Mouse (Mus musculus) bone marrow, adult 2 months (tissue): ENCODE measurements around the gene C1qtnf5. TPM values are rescaled to one million over a fixed set of nuclear protein-coding genes. Genes with fewer than 3 reads are reported as not detected.

ENCODE experiments used
- H3K27ac ChIP-seq: fragments of 200-500 bp; 2 replicates; pipeline ENCODE4 v1.5.1; 2012; ENCODE audit warnings: low read depth, mild to moderate bottlenecking, control low read depth, inconsistent platforms, low read length; ENCODE audit not compliant: control insufficient read depth, poor library complexity, insufficient read depth
- H3K4me1 ChIP-seq: fragments of 200-500 bp; 2 replicates; pipeline ENCODE4 v1.6.1; 2011; ENCODE audit warnings: low read length; ENCODE audit not compliant: control insufficient read depth, insufficient read depth
- H3K4me3 ChIP-seq: fragments of 200-500 bp; replicated peaks from 2 replicates; pipeline ENCODE3; 2011; ENCODE audit warnings: mild to moderate bottlenecking, low read depth, low read length, control low read depth; ENCODE audit not compliant: control insufficient read depth
- CTCF ChIP-seq: fragments of 200-500 bp; IDR thresholded peaks from 2 replicates; pipeline ENCODE4 v1.5.1; 2011; ENCODE audit warnings: low read length, control low read depth; ENCODE audit not compliant: control insufficient read depth, insufficient read depth
- POLR2A ChIP-seq: fragments of 200-500 bp; IDR thresholded peaks from 2 replicates; pipeline ENCODE4 v1.6.1; 2011; ENCODE audit warnings: low read depth, mild to moderate bottlenecking, control low read depth, low read length, borderline replicate concordance; ENCODE audit not compliant: control insufficient read depth
- WGBS: fragments of 180-500 bp; shearing (Covaris S2); methylation state at CpG from one replicate; pipeline ENCODE4 v1.1.7; 2018; 5-methylcytosine and 5-hydroxymethylcytosine counted together
- polyA plus RNA-seq: library from polyadenylated mRNA; stranded (reverse); fragments of >200 nt; gene quantifications from 2 replicates; pipeline ENCODE4 v1.2.4, GENCODE M21; 2011; ENCODE audit warnings: low replicate concordance; ENCODE audit not compliant: missing spikeins, insufficient read depth, insufficient read length

C1qtnf5 gene
- polyA plus RNA-seq, 1 experiment, result 3.3 TPM

- TF ChIP-seq CTCF, result no peak
- no peak for TF ChIP-seq POLR2A
- 7% methylated on average over 12 of the region's 12 CpGs for WGBS
- H3K4me3 ChIP-seq, result no peak overlapping the region
- peaks cover 6% of the 10 kb centered on the region for H3K4me1 ChIP-seq
- peak overlapping the region; percentile 62 for H3K27ac ChIP-seq
Measured at GRCm38 (mm10) chr9:44088877-44089608, 18.0 kb upstream of the C1qtnf5 start.

- H3K4me3 ChIP-seq, result no peak overlapping the region
- H3K27ac ChIP-seq, result no peak overlapping the region
- H3K4me1 ChIP-seq, result peaks cover 3% of the 10 kb centered on the region; the same call in 1 of the 2 replicates
- TF ChIP-seq POLR2A (no peak), CTCF (peak; percentile 88)
- 39% methylated on average over 24 of the region's 24 CpGs for WGBS
Measured at GRCm38 (mm10) chr9:44093612-44094503, 13.2 kb upstream of the C1qtnf5 start.

- no peak overlapping the region for H3K4me3 ChIP-seq
- no peaks in the 10 kb centered on the region; the same call in 1 of the 2 replicates for H3K4me1 ChIP-seq
- TF ChIP-seq POLR2A (no peak), CTCF (no peak)
- no peak overlapping the region for H3K27ac ChIP-seq
- WGBS, result 18% methylated on average over 3 of the region's 3 CpGs
Measured at GRCm38 (mm10) chr9:44094737-44095136, 12.3 kb upstream of the C1qtnf5 start.

- WGBS, result 84% methylated on average over 9 of the region's 9 CpGs
- no peak overlapping the region for H3K27ac ChIP-seq
- H3K4me1 ChIP-seq, result no peaks in the 10 kb centered on the region; the same call in 1 of the 2 replicates
- H3K4me3 ChIP-seq, result no peak overlapping the region
- no peak for TF ChIP-seq POLR2A
- TF ChIP-seq CTCF, result no peak
Measured at GRCm38 (mm10) chr9:44095781-44096180, 11.3 kb upstream of the C1qtnf5 start.

GRCm38 (mm10) chr9:44096536-44096935 lies 10.5 kb upstream of the C1qtnf5 start:
- Histone ChIP-seq H3K4me3 (no peak overlapping the region), H3K4me1 (no peaks in the 10 kb centered on the region; the same call in 1 of the 2 replicates), H3K27ac (no peak overlapping the region)
- TF ChIP-seq CTCF, result no peak
- TF ChIP-seq POLR2A, result no peak
- WGBS, result 84% methylated on average over 9 of the region's 9 CpGs

- WGBS, result 95% methylated on average over 9 of the region's 9 CpGs
- H3K4me1 ChIP-seq, result peaks cover 1% of the 10 kb centered on the region; the same call in 1 of the 2 replicates
- no peak within 1 kb of the TSS for H3K27ac ChIP-seq
- TF ChIP-seq POLR2A (no peak), CTCF (no peak)
- H3K4me3 ChIP-seq, result no peak within 1 kb of the TSS
Measured at GRCm38 (mm10) chr9:44101490-44101889, 5.6 kb upstream of the C1qtnf5 start, which contains the start of gene Mfrp. Gene Mfrp (plus strand): TSS chr9:44101729.

GRCm38 (mm10) chr9:44104881-44105280 lies 2.2 kb upstream of the C1qtnf5 start:
- no peak for TF ChIP-seq CTCF
- no peak for TF ChIP-seq POLR2A
- Histone ChIP-seq H3K4me1 (peaks cover 1% of the 10 kb centered on the region; the same call in 1 of the 2 replicates), H3K4me3 (no peak overlapping the region), H3K27ac (peak overlapping the region; percentile 57)
- WGBS, result 71% methylated on average over 7 of the region's 7 CpGs

GRCm38 (mm10) chr9:44105781-44106180 lies 1.3 kb upstream of the C1qtnf5 start:
- Histone ChIP-seq H3K4me1 (peaks cover 1% of the 10 kb centered on the region; the same call in 1 of the 2 replicates), H3K4me3 (no peak overlapping the region), H3K27ac (no peak overlapping the region)
- 64% methylated on average over 10 of the region's 10 CpGs for WGBS
- TF ChIP-seq POLR2A (no peak), CTCF (no peak)
